Mouse (Mus musculus): Measurements from ENCODE around the gene Unc5b. TPM values are rescaled to one million over a fixed set of nuclear protein-coding genes. Genes with fewer than 3 reads are reported as not detected.

Unc5b gene
- polyA plus RNA-seq, 1 experiment from 2014 or later, result 10.0 TPM

- Histone ChIP-seq H3K27ac (no peak overlapping the region), H3K9ac (no peak overlapping the region), H3K4me1 (peaks cover 95% of the 10 kb centered on the region), H3K4me2 (no peak overlapping the region), H3K36me3 (no peaks in the 10 kb centered on the region), H3K4me3 (replicated peaks) (no peak overlapping the region), H3K9me3 (replicated peaks) (no peaks in the 10 kb centered on the region), H3K27me3 (no peaks in the 10 kb centered on the region)
- WGBS, result 53% methylated on average over 5 of the region's 5 CpGs
- ATAC-seq (replicated peaks; ENCODE audit: low FRiP score), result no peak
These were observed 12.2 kb downstream of the Unc5b start for GRCm38 (mm10) chr10:60819179-60819578.

GRCm38 (mm10) chr10:60818708-60819107, 12.7 kb downstream of the Unc5b start:
- ATAC-seq (replicated peaks; ENCODE audit: low FRiP score), result no peak
- Histone ChIP-seq H3K4me1 (peaks cover 95% of the 10 kb centered on the region), H3K9me3 (replicated peaks) (no peaks in the 10 kb centered on the region), H3K27me3 (no peaks in the 10 kb centered on the region), H3K27ac (no peak overlapping the region), H3K9ac (no peak overlapping the region), H3K36me3 (no peaks in the 10 kb centered on the region), H3K4me3 (replicated peaks) (no peak overlapping the region), H3K4me2 (no peak overlapping the region)
- 90% methylated on average over 7 of the region's 7 CpGs for WGBS

- no peaks in the 10 kb centered on the region for H3K9me3 ChIP-seq (replicated peaks)
- 92% methylated on average over 6 of the region's 6 CpGs for WGBS
- H3K27ac ChIP-seq, result peak overlapping the region; percentile 92; the same call in 1 of the 2 replicates
- no peaks in the 10 kb centered on the region for H3K27me3 ChIP-seq
- H3K4me3 ChIP-seq (replicated peaks), result no peak overlapping the region
- peaks cover 95% of the 10 kb centered on the region for H3K4me1 ChIP-seq
- no peak for ATAC-seq (replicated peaks; ENCODE audit: low FRiP score)
- no peak overlapping the region for H3K4me2 ChIP-seq
- no peaks in the 10 kb centered on the region for H3K36me3 ChIP-seq
- no peak overlapping the region for H3K9ac ChIP-seq
These were observed 13.5 kb downstream of the Unc5b start for GRCm38 (mm10) chr10:60817868-60818267.

GRCm38 (mm10) chr10:60816872-60817648, 14.3 kb downstream of the Unc5b start:
- H3K27me3 ChIP-seq, result 0 out of 2 replicates have a peak, but pooled peaks cover 3% of the 10 kb centered on the region
- peak; percentile 22; the same call in 1 of the 2 replicates for ATAC-seq (replicated peaks; ENCODE audit: low FRiP score)
- H3K4me1 ChIP-seq, result peaks cover 95% of the 10 kb centered on the region
- WGBS, result 23% methylated on average over 14 of the region's 14 CpGs
- H3K9me3 ChIP-seq (replicated peaks), result no peaks in the 10 kb centered on the region
- no peak overlapping the region for H3K4me3 ChIP-seq (replicated peaks)
- no peak overlapping the region for H3K9ac ChIP-seq
- no peaks in the 10 kb centered on the region for H3K36me3 ChIP-seq
- peak overlapping the region; percentile 92 for H3K27ac ChIP-seq
- peak overlapping the region; percentile 29 for H3K4me2 ChIP-seq

- WGBS, result 13% methylated on average over 1 of the region's 1 CpGs
These were observed 15.5 kb downstream of the Unc5b start for GRCm38 (mm10) chr10:60815855-60816254.

DNA sequence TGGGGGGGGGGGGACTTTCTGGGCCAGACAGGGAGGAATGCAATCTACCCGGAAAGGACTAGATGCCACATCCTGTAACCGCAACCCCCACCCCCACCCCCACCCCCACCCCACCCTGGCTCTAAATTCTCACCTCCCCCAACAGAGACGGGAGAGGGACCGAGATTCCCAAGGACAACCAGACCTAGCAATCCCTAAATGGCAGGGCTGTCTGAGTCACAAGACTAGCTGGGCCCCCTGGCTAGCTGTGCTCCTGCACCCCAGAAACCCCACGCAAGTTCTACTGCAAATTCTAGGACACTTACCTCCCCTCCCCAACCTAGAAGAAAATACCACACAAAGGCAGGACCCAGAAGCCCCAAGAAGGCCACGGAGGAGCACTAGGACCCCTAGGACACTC, 16.3 kb downstream of the Unc5b start:
- H3K9me3 ChIP-seq (replicated peaks), result no peaks in the 10 kb centered on the region
- H3K4me1 ChIP-seq, result peaks cover 97% of the 10 kb centered on the region
- H3K27me3 ChIP-seq, result 0 out of 2 replicates have a peak, but pooled peaks cover 3% of the 10 kb centered on the region
- no peaks in the 10 kb centered on the region for H3K36me3 ChIP-seq
- no peak for ATAC-seq (replicated peaks; ENCODE audit: low FRiP score)
- peak overlapping the region; percentile 35; the same call in 1 of the 2 replicates for H3K4me2 ChIP-seq
- H3K4me3 ChIP-seq (replicated peaks), result no peak overlapping the region
- 27% methylated on average over 6 of the region's 6 CpGs for WGBS
- peak overlapping the region; percentile 92 for H3K27ac ChIP-seq
- no peak overlapping the region for H3K9ac ChIP-seq

More at GRCm38 (mm10) chr10:60815855-60816254, 15.5 kb downstream of the Unc5b start:
- H3K4me2 ChIP-seq, result no peak overlapping the region
- H3K4me1 ChIP-seq, result peaks cover 97% of the 10 kb centered on the region
- 0 out of 2 replicates have a peak, but pooled peaks cover 3% of the 10 kb centered on the region for H3K27me3 ChIP-seq
- no peak overlapping the region for H3K4me3 ChIP-seq (replicated peaks)
- no peak overlapping the region for H3K9ac ChIP-seq
- no peak for ATAC-seq (replicated peaks; ENCODE audit: low FRiP score)
- peak overlapping the region; percentile 92 for H3K27ac ChIP-seq
- H3K36me3 ChIP-seq, result no peaks in the 10 kb centered on the region
- no peaks in the 10 kb centered on the region for H3K9me3 ChIP-seq (replicated peaks)

DNA sequence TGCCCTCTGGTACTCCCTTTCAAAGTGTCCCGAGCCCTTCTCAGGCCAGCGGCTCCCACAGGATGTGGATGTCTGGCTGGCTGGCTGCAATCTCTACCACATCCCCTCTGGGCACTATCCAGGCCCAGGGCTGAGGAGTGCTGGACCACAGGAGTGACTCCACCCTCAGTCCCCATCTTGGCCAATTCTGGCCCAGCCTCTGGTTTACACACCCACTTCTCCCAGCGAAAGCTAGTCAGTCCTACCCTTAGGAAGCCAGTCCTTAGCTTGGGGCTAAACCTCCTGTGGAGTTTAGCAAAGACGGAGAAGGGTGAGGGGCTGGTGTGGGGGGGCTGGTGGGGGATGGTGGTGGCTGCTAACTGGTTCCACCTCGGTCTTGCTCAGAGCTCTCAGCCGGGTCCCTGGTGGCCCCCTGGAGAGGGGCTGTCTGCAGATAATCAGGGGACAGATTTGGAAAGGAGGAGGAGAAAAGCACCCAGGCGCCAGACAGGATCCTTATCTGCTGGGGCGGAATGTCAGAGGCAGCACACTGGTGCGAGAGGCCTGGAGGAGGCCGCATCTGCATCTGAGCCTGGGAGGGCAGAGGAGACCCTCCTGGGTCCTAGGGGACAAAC, 16.8 kb downstream of the Unc5b start:
- Histone ChIP-seq H3K27ac (peak overlapping the region; percentile 92), H3K4me1 (peaks cover 97% of the 10 kb centered on the region), H3K27me3 (0 out of 2 replicates have a peak, but pooled peaks cover 3% of the 10 kb centered on the region), H3K36me3 (no peaks in the 10 kb centered on the region), H3K9ac (no peak overlapping the region), H3K9me3 (replicated peaks) (no peaks in the 10 kb centered on the region), H3K4me3 (replicated peaks) (no peak overlapping the region), H3K4me2 (peak overlapping the region; percentile 35)
- WGBS, result 17% methylated on average over 10 of the region's 10 CpGs
- peak; percentile 26 for ATAC-seq (replicated peaks; ENCODE audit: low FRiP score)

GRCm38 (mm10) chr10:60813606-60814005, 17.8 kb downstream of the Unc5b start:
- Histone ChIP-seq H3K36me3 (no peaks in the 10 kb centered on the region), H3K9ac (no peak overlapping the region), H3K27me3 (peaks cover 11% of the 10 kb centered on the region; the same call in 1 of the 2 replicates), H3K4me3 (replicated peaks) (no peak overlapping the region), H3K27ac (peak overlapping the region; percentile 92), H3K4me2 (peak overlapping the region; percentile 35), H3K9me3 (replicated peaks) (no peaks in the 10 kb centered on the region), H3K4me1 (peaks cover 97% of the 10 kb centered on the region)
- ATAC-seq (replicated peaks; ENCODE audit: low FRiP score), result no peak
- WGBS, result 3% methylated on average over 8 of the region's 8 CpGs

DNA sequence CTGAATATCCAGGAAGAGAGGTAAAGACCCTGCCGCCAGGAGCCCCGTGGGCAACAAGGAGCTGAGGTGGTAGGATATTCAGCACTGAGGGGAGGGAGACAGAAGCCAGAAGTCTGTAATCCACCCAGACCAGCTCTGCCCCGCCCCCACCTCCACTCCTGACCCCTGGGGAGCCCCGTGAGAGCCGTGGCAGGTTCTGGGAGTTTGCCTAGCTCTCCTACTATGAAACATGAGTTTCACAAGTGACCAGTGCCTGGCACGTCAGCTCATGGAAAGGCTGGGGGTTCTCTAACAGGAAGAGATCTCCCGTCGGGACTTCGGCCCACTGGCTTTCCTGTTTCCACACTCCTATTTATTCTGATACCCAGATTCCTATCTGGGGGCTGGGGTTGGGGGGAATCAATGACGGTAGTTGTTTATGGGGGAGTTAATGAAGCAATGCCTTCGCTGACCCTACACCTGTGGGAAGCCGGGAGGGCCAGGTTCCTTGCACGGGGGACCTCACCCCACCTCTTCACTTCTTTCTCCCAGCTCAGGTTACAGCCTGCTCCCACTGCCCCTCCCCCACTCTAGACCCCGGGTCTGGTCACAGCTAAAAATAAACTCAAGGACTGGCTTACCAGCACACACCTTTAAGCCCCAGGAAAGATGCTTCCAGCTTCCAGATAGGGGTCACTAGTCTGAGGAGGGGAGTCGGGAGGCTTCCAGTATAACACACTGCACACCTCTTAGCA, 19.4 kb downstream of the Unc5b start:
- Histone ChIP-seq H3K4me3 (replicated peaks) (0 out of 2 replicates have a peak overlapping the region, but pooled peaks have one; percentile 1), H3K9me3 (replicated peaks) (no peaks in the 10 kb centered on the region), H3K36me3 (no peaks in the 10 kb centered on the region), H3K4me2 (peak overlapping the region; percentile 46), H3K4me1 (peaks cover 99% of the 10 kb centered on the region), H3K27me3 (peaks cover 13% of the 10 kb centered on the region; the same call in 1 of the 2 replicates), H3K27ac (peak overlapping the region; percentile 92), H3K9ac (no peak overlapping the region)
- ATAC-seq (replicated peaks; ENCODE audit: low FRiP score), result peak; percentile 38
- WGBS, result 8% methylated on average over 15 of the region's 15 CpGs

DNA sequence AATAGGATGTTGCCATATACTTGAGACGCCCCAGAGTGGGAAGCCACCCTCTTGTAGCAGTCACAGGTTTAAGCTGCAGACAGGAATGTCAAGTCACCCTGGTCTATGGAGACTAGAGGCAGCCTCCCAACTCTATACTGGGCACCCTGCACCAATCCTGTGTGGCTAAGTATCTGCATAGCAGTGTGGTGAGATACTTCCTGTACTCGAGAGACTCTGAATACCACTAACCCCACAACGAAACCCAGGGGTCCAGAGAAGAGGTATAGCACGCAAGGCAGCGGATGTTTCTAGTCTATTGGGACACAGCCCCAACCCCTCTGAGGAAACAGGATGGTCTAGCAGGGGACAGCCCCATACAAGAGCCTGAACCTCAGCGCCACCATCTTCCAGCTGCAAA, 22.9 kb downstream of the Unc5b start:
- H3K36me3 ChIP-seq, result no peaks in the 10 kb centered on the region
- peaks cover 99% of the 10 kb centered on the region for H3K4me1 ChIP-seq
- peak overlapping the region; percentile 79 for H3K27ac ChIP-seq
- no peak overlapping the region for H3K4me2 ChIP-seq
- no peak overlapping the region for H3K9ac ChIP-seq
- H3K9me3 ChIP-seq (replicated peaks), result no peaks in the 10 kb centered on the region
- H3K4me3 ChIP-seq (replicated peaks), result no peak overlapping the region
- ATAC-seq (replicated peaks; ENCODE audit: low FRiP score), result no peak
- WGBS, result 68% methylated on average over 6 of the region's 6 CpGs
- H3K27me3 ChIP-seq, result peaks cover 22% of the 10 kb centered on the region; the same call in 1 of the 2 replicates

- Histone ChIP-seq H3K36me3 (no peaks in the 10 kb centered on the region), H3K4me1 (peaks cover 96% of the 10 kb centered on the region), H3K9ac (no peak overlapping the region), H3K27me3 (peaks cover 25% of the 10 kb centered on the region; the same call in 1 of the 2 replicates), H3K9me3 (replicated peaks) (no peaks in the 10 kb centered on the region), H3K4me3 (replicated peaks) (no peak overlapping the region), H3K4me2 (peak overlapping the region; percentile 20), H3K27ac (peak overlapping the region; percentile 79)
- ATAC-seq (replicated peaks; ENCODE audit: low FRiP score), result peak; percentile 30; the same call in 1 of the 2 replicates
- 33% methylated on average over 22 of the region's 22 CpGs for WGBS
These were observed 23.7 kb downstream of the Unc5b start for GRCm38 (mm10) chr10:60807531-60808185.
